Mouse (Mus musculus) testis, adult 2 months (tissue): ENCODE measurements around the gene Eif5a2. TPM values are rescaled to one million over a fixed set of nuclear protein-coding genes. Genes with fewer than 3 reads are reported as not detected.
"Not testable (repeated sequence)": the region's sequence is repeated elsewhere in the genome, so short reads cannot be mapped to it uniquely, and the experiment has no call there.

Experiments
- H3K27ac ChIP-seq: fragments of 200-500 bp; 2 replicates; pipeline ENCODE4 v1.5.1; 2012; ENCODE audit warnings: low read depth, low read length; ENCODE audit not compliant: control insufficient read depth, insufficient read depth
- H3K27me3 ChIP-seq: fragments of 200-500 bp; 2 replicates; pipeline ENCODE4 v1.6.1; 2012; ENCODE audit warnings: mild to moderate bottlenecking, low read length, moderate library complexity; ENCODE audit not compliant: control insufficient read depth, insufficient read depth
- H3K36me3 ChIP-seq: fragments of 200-500 bp; 2 replicates; pipeline ENCODE4 v1.6.1; 2012; ENCODE audit warnings: mild to moderate bottlenecking, low read length; ENCODE audit not compliant: control insufficient read depth, insufficient read depth
- H3K4me1 ChIP-seq: fragments of 200-500 bp; 2 replicates; pipeline ENCODE4 v1.6.1; 2012; ENCODE audit warnings: low read length; ENCODE audit not compliant: control insufficient read depth, insufficient read depth
- H3K4me3 ChIP-seq: fragments of 200-500 bp; 2 replicates; pipeline ENCODE4 v1.5.1; 2012; ENCODE audit warnings: low read depth, mild to moderate bottlenecking, low read length, moderate library complexity, mixed read lengths; ENCODE audit not compliant: control insufficient read depth
- CTCF ChIP-seq: fragments of 200-500 bp; IDR thresholded peaks from 2 replicates; pipeline ENCODE4 v1.5.1; 2012; ENCODE audit warnings: low read depth, mild to moderate bottlenecking, inconsistent platforms, low read length, moderate library complexity; ENCODE audit not compliant: control insufficient read depth, insufficient read depth, insufficient replicate concordance
- POLR2A ChIP-seq: fragments of 200-500 bp; IDR thresholded peaks from 2 replicates; pipeline ENCODE4 v1.6.1; 2012; ENCODE audit warnings: low read depth, mild to moderate bottlenecking, inconsistent platforms, low read length, moderate library complexity; ENCODE audit not compliant: control insufficient read depth
- polyA plus RNA-seq: library from polyadenylated mRNA; depleted of rRNA; stranded (reverse); fragments of >200 nt; gene quantifications from 2 replicates; pipeline ENCODE4 v1.2.3, GENCODE M21; 2012

The Eif5a2 gene
- polyA plus RNA-seq, 1 experiment, result 5.5 TPM

DNA sequence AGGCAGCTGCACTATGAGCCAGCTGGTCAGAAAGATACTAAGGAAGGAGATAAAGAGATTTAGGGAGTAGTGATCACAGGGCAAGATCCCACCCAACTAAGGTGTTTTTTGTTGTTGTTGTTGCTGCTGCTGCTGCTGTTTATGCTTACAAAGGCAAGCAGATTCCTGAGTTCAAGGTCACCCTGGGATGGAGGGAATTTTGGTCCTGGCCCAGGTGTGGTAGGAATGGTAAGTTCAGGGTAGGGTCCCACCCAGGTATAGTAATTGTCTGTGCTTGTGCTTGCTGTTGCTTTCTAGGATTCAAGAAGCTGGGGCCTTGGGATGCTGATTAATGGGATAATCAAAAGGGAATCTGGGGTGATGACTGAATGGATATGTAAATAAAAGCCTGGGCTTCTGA, 32.1 kb upstream of the Eif5a2 start:
- no peak overlapping the region for H3K27ac ChIP-seq
- H3K4me1 ChIP-seq, result no peaks in the 10 kb centered on the region
- H3K27me3 ChIP-seq, result no peaks in the 10 kb centered on the region
- no peaks in the 10 kb centered on the region for H3K36me3 ChIP-seq
- H3K4me3 ChIP-seq, result no peak overlapping the region
- TF ChIP-seq CTCF (no peak), POLR2A (no peak)

DNA sequence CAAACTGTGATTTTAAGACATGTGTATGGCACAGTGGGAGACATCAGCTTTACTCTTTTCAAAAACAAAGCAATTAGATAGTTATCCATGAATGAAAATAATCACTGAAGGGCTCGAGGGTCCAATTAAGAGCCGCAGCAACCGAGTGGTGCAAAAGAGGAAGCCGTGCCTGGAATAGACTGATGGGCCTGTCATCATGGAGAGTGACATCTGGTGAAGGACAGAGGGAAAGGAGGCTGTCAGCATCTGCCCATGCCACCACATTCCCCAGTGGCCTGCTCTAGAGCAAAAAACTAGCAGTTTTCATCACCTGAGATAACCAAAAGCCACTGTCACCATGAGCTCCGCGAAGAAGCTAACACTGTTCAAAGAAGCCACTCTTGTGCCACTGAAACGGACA, 25.6 kb upstream of the Eif5a2 start:
- Histone ChIP-seq H3K27me3 (no peaks in the 10 kb centered on the region), H3K4me3 (no peak overlapping the region), H3K4me1 (no peaks in the 10 kb centered on the region), H3K36me3 (no peaks in the 10 kb centered on the region), H3K27ac (no peak overlapping the region)
- TF ChIP-seq CTCF (no peak), POLR2A (no peak)

GRCm38 (mm10) chr3:28761225-28761789, 19.8 kb upstream of the Eif5a2 start:
- TF ChIP-seq CTCF, result no peak
- no peak overlapping the region for H3K27ac ChIP-seq
- no peaks in the 10 kb centered on the region for H3K27me3 ChIP-seq

GRCm38 (mm10) chr3:28766935-28767334, 14.1 kb upstream of the Eif5a2 start:
- H3K36me3 ChIP-seq, result no peaks in the 10 kb centered on the region
- no peak for TF ChIP-seq POLR2A
- TF ChIP-seq CTCF, result no peak
- H3K4me3 ChIP-seq, result no peak overlapping the region
- H3K27ac ChIP-seq, result no peak overlapping the region
- H3K27me3 ChIP-seq, result no peaks in the 10 kb centered on the region
- no peaks in the 10 kb centered on the region for H3K4me1 ChIP-seq

More at GRCm38 (mm10) chr3:28761225-28761789, 19.8 kb upstream of the Eif5a2 start:
- Histone ChIP-seq H3K4me1 (no peaks in the 10 kb centered on the region), H3K4me3 (no peak overlapping the region), H3K36me3 (no peaks in the 10 kb centered on the region)

GRCm38 (mm10) chr3:28768222-28768621, 12.9 kb upstream of the Eif5a2 start:
- no peaks in the 10 kb centered on the region for H3K36me3 ChIP-seq
- H3K4me3 ChIP-seq, result no peak overlapping the region
- H3K27ac ChIP-seq, result no peak overlapping the region
- no peaks in the 10 kb centered on the region for H3K4me1 ChIP-seq
- TF ChIP-seq CTCF (no peak), POLR2A (no peak)
- H3K27me3 ChIP-seq, result no peaks in the 10 kb centered on the region

DNA sequence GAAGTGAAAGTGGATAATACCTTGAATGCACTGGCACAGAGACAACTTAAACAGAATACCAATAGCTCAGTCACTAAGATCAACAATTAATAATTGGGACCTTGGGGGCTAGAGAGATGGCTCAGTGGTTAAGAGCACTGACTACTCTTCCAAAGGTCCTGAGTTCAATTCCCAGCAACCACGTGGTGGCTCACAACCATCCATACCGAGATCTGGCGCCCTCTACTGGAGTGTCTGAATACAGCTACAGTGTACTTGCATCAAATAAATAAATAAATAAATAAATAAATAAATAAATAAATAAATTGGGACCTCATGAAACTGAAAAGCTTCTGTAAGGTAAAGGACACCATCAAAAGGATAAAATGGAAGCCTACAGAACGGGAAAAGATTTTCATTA, 8.2 kb upstream of the Eif5a2 start:
- H3K36me3 ChIP-seq, H3K4me3 ChIP-seq, H3K27me3 ChIP-seq, H3K4me1 ChIP-seq, H3K27ac ChIP-seq: not testable (repeated sequence)

GRCm38 (mm10) chr3:28775361-28775760, 5.7 kb upstream of the Eif5a2 start:
- TF ChIP-seq POLR2A (no peak), CTCF (no peak)
- H3K36me3 ChIP-seq, result no peaks in the 10 kb centered on the region
- no peak overlapping the region for H3K27ac ChIP-seq
- no peaks in the 10 kb centered on the region for H3K27me3 ChIP-seq
- H3K4me3 ChIP-seq, result no peak overlapping the region
- H3K4me1 ChIP-seq, result no peaks in the 10 kb centered on the region

- Histone ChIP-seq H3K27ac (no peak overlapping the region), H3K27me3 (no peaks in the 10 kb centered on the region), H3K4me3 (no peak overlapping the region), H3K4me1 (peaks cover 6% of the 10 kb centered on the region), H3K36me3 (no peaks in the 10 kb centered on the region)
- TF ChIP-seq POLR2A (no peak), CTCF (no peak)
These were observed 5.1 kb upstream of the Eif5a2 start for GRCm38 (mm10) chr3:28775958-28776357.
